Mouse (Mus musculus): ENCODE results near the gene Nkx1-2.

DNA sequence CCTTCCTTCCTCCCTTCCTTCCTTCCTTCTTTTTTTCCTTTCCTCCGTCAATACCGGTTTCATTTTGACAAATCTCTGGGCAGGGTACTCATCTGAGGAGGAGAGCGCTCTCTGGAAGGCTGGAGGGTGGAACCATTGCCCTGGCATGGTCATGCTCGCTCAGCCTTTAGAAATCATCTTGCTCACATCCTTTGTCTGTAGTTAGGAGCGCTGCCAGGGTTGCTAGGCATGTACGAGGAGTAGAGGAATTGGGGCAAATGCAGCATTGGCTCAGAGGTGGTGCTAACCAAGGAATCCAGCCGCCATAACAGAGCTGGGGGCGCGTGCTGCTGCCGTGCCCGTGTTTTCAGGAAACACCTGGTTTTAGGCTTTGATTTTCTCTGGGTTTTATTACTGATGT is 31.9 kb upstream of the Nkx1-2 start:
- TF ChIP-seq POLR2A (IDR thresholded peaks at IDR 0.05; ENCODE audit: insufficient read length, low read depth) (no peak), TCF12 (IDR thresholded peaks at IDR 0.05; ENCODE audit: insufficient read depth, poor library complexity, severe bottlenecking) (no peak), E2F4 (IDR thresholded peaks at IDR 0.05; ENCODE audit: insufficient read depth) (no peak), MAX (IDR thresholded peaks at IDR 0.05; ENCODE audit: low read depth) (no peak), POLR2AphosphoS2 (IDR thresholded peaks at IDR 0.05; ENCODE audit: insufficient read length, low read depth) (no peak)
